Mouse (Mus musculus): ENCODE measurements around the gene Appbp2. TPM values are rescaled to one million over a fixed set of nuclear protein-coding genes. Genes with fewer than 3 reads are reported as not detected.
A peak's percentile ranks its signal among the peaks of the same experiment; 100 is the strongest.

Appbp2 gene
- total RNA-seq (2021) = 10 to 100 TPM; 51.5 to 52.7 TPM

GRCm38 (mm10) chr11:85234990-85235841 lies at the start of gene Appbp2:
Appbp2 (minus strand) TSS chr11:85235130.
- peak; percentile 89 to 91 for DNase-seq

GRCm38 (mm10) chr11:85281219-85281878 lies 46.4 kb upstream of the Appbp2 start:
- DNase-seq = no peak

GRCm38 (mm10) chr11:85278175-85278574 lies 43.2 kb upstream of the Appbp2 start:
- DNase-seq = no peak

GRCm38 (mm10) chr11:85277609-85278008 lies 42.7 kb upstream of the Appbp2 start:
- DNase-seq = no peak

- no peak for DNase-seq
Observed at GRCm38 (mm10) chr11:85275151-85275550, 40.2 kb upstream of the Appbp2 start.

GRCm38 (mm10) chr11:85273299-85273698 lies 38.4 kb upstream of the Appbp2 start:
- DNase-seq = no peak

- DNase-seq = no peak
Observed at GRCm38 (mm10) chr11:85270631-85271030, 35.7 kb upstream of the Appbp2 start.

GRCm38 (mm10) chr11:85267393-85267792 lies 32.5 kb upstream of the Appbp2 start:
- no peak for DNase-seq

GRCm38 (mm10) chr11:85264635-85265034 lies 29.7 kb upstream of the Appbp2 start:
- DNase-seq = no peak

- peak; percentile 10 to 48 for DNase-seq
Observed at GRCm38 (mm10) chr11:85261192-85261591, 26.3 kb upstream of the Appbp2 start.

GRCm38 (mm10) chr11:85258966-85259365 lies 24.0 kb upstream of the Appbp2 start:
- DNase-seq = no peak

- DNase-seq = no peak
Observed at GRCm38 (mm10) chr11:85255471-85256027, 20.6 kb upstream of the Appbp2 start.

GRCm38 (mm10) chr11:85253641-85254040 lies 18.7 kb upstream of the Appbp2 start:
- DNase-seq = no peak

- DNase-seq = no peak
Observed at GRCm38 (mm10) chr11:85253006-85253405, 18.1 kb upstream of the Appbp2 start.

- DNase-seq = no peak
Observed at GRCm38 (mm10) chr11:85251955-85252354, 17.0 kb upstream of the Appbp2 start.

GRCm38 (mm10) chr11:85250467-85250866 lies 15.5 kb upstream of the Appbp2 start:
- no peak for DNase-seq

GRCm38 (mm10) chr11:85249338-85249737 lies 14.4 kb upstream of the Appbp2 start:
- DNase-seq = no peak

- DNase-seq = no peak
Observed at GRCm38 (mm10) chr11:85248151-85248550, 13.2 kb upstream of the Appbp2 start.

GRCm38 (mm10) chr11:85241226-85241625 lies 6.3 kb upstream of the Appbp2 start:
- no peak for DNase-seq

GRCm38 (mm10) chr11:85240211-85240610 lies 5.3 kb upstream of the Appbp2 start:
- no peak for DNase-seq

- DNase-seq = peak; percentile 84 to 86
Observed at GRCm38 (mm10) chr11:85234363-85234989, 454 bp downstream of the Appbp2 start.

GRCm38 (mm10) chr11:85233676-85234210 lies 1.2 kb downstream of the Appbp2 start:
- DNase-seq = no peak

- DNase-seq = no peak
Observed at GRCm38 (mm10) chr11:85223248-85223647, 11.7 kb downstream of the Appbp2 start.

All from layer of hippocampus, postnatal 36 days (tissue).